In genomic region chr10:40109520-40109919, GRCm38 (mm10) we compare ENCODE assay signal across 21 mouse cellular contexts.
"Had no signal": no experiment of that assay in that cellular context is flagged by ENCODE, and none has a peak within 500 bp of the region (broad histone marks: within the 10 kb centered on the region; RNA-seq: fewer than 3 reads in every experiment).

No protein-coding gene starts in this region.

- H3K4me1 ChIP-seq: limb, embryonic 15.5 days; midbrain, embryonic 12.5 days; midbrain, embryonic 15.5 days; neural tube, embryonic 12.5 days; neural tube, embryonic 15.5 days had no signal

- H3K27ac ChIP-seq: left cerebral cortex, adult 2 months; limb, embryonic 12.5 days; limb, embryonic 15.5 days; liver, embryonic 15.5 days; macrophage; midbrain, embryonic 12.5 days; midbrain, embryonic 15.5 days; neural tube, embryonic 12.5 days; neural tube, embryonic 15.5 days; stomach, postnatal 0 days had no signal

- H3K9ac ChIP-seq: limb, embryonic 12.5 days; limb, embryonic 15.5 days; liver, embryonic 15.5 days; midbrain, embryonic 12.5 days; midbrain, embryonic 15.5 days; neural tube, embryonic 12.5 days; neural tube, embryonic 15.5 days had no signal

- H3K9me3 ChIP-seq: limb, embryonic 12.5 days; limb, embryonic 15.5 days; liver, embryonic 15.5 days; midbrain, embryonic 12.5 days; midbrain, embryonic 15.5 days; neural tube, embryonic 12.5 days; neural tube, embryonic 15.5 days had no signal

- DNase-seq: kidney, postnatal 10 days; kidney, postnatal 36 days; layer of hippocampus, postnatal 36 days; lung, adult 2 months; right cerebral cortex, adult 18-20 months; right cerebral cortex, postnatal 14 days; right cerebral cortex, postnatal 4 days; thymus, adult 2 months; thymus, postnatal 14 days; thymus, postnatal 4 days had no signal

- H3K27me3 ChIP-seq: limb, embryonic 12.5 days; limb, embryonic 15.5 days; liver, embryonic 15.5 days; midbrain, embryonic 12.5 days; midbrain, embryonic 15.5 days; neural tube, embryonic 12.5 days; neural tube, embryonic 15.5 days had no signal

- H3K4me2 ChIP-seq: limb, embryonic 12.5 days; limb, embryonic 15.5 days; liver, embryonic 11.5 days; liver, embryonic 15.5 days; midbrain, embryonic 12.5 days; midbrain, embryonic 15.5 days; neural tube, embryonic 12.5 days; neural tube, embryonic 15.5 days had no signal

- ATAC-seq: midbrain, embryonic 15.5 days had no signal

- H3K4me3 ChIP-seq: left cerebral cortex, adult 2 months; limb, embryonic 12.5 days; limb, embryonic 15.5 days; liver, embryonic 15.5 days; midbrain, embryonic 12.5 days; midbrain, embryonic 15.5 days; neural tube, embryonic 12.5 days; neural tube, embryonic 15.5 days had no signal

- H3K36me3 ChIP-seq: limb, embryonic 12.5 days; limb, embryonic 15.5 days; midbrain, embryonic 12.5 days; midbrain, embryonic 15.5 days; neural tube, embryonic 12.5 days; neural tube, embryonic 15.5 days had no signal
